Mouse (Mus musculus) G1E (cell line): ENCODE results near the gene Ppm1b.

Experiments
- CTCF ChIP-seq: IDR thresholded peaks from 2 replicates; pipeline ENCODE4 v1.5.1; 2012; ENCODE audit warnings: low read depth, low read length, inconsistent platforms, mixed read lengths
- GATA2 ChIP-seq: IDR thresholded peaks from 2 replicates; pipeline ENCODE4 v1.6.1; 2012; ENCODE audit warnings: low read depth, low read length, inconsistent platforms, borderline replicate concordance
- POLR2AphosphoS5 ChIP-seq: IDR thresholded peaks from 2 replicates; pipeline ENCODE4 v1.6.1; 2012; ENCODE audit warnings: low read depth, low read length, inconsistent platforms; ENCODE audit not compliant: insufficient replicate concordance
- TAL1 ChIP-seq: conservative IDR thresholded peaks from 2 replicates; pipeline ENCODE4 v1.6.1; 2012; ENCODE audit warnings: low read depth, low read length, inconsistent platforms, mixed read lengths

DNA sequence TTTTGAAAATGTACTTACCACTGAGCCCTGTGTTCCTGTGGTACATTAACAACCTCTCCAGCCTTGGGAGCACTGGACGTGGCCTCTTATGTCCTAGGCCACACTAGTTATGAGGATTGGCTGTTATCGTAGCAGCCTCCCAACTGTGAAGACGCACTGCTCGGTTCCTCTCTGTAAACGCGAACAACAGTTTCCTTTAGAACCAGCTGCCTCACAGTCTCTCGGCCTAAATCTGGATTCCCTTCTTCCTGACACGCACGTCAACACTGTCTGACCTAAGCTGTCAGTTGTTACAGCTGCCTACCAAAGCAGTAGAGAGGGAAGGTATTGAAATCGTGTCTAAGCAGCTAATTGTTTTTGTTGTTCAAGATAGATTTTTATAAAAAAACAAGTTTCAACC lies 43.1 kb downstream of the Ppm1b start:
- TF ChIP-seq CTCF: no peak
- TF ChIP-seq GATA2: no peak
- TF ChIP-seq POLR2AphosphoS5: no peak
- TF ChIP-seq TAL1: no peak
